Mouse (Mus musculus) spleen, postnatal 14 days (tissue): ENCODE measurements at regions not wholly inside any gene's neighbourhood (a gene's known extent, or its start where the extent isn't known, plus 50 kb on each side); places are given as distances from the start of the nearest gene placed in this dataset.

Experiments used
- DNase-seq, 2 experiments: peaks; one replicate each; pipeline ENCODE4 v3.0.0; 2021 to 2022; ENCODE audit warnings: low spot score in 2 of 2

- no peak for DNase-seq
These were observed 144.8 kb upstream of the Gimd1 start for GRCm38 (mm10) chr3:132484814-132485213.

GRCm38 (mm10) chr3:132485553-132485952 lies 144.1 kb upstream of the Gimd1 start:
- no peak for DNase-seq

GRCm38 (mm10) chr3:132506095-132506494 lies 123.5 kb upstream of the Gimd1 start:
- peak in 1 of 2 experiments; percentile 3 for DNase-seq

GRCm38 (mm10) chr3:132510240-132510639 lies 119.4 kb upstream of the Gimd1 start:
- DNase-seq = no peak

GRCm38 (mm10) chr3:132512526-132513102 lies 117.0 kb upstream of the Gimd1 start:
- no peak for DNase-seq

GRCm38 (mm10) chr3:132533323-132533904 lies 96.2 kb upstream of the Gimd1 start:
- no peak for DNase-seq

GRCm38 (mm10) chr3:132539780-132540658 lies 89.6 kb upstream of the Gimd1 start:
- no peak for DNase-seq

GRCm38 (mm10) chr3:132551238-132551808 lies 78.3 kb upstream of the Gimd1 start:
- DNase-seq = no peak

GRCm38 (mm10) chr3:132565755-132566154 lies 63.9 kb upstream of the Gimd1 start:
- no peak for DNase-seq

- no peak for DNase-seq
These were observed 63.3 kb upstream of the Gimd1 start for GRCm38 (mm10) chr3:132566301-132566700.
